Mouse (Mus musculus): Measurements from ENCODE around the gene Prl7d1.
"Not testable (repeated sequence)": the region's sequence is repeated elsewhere in the genome, so short reads cannot be mapped to it uniquely, and the experiment has no call there.

Gene Prl7d1

GRCm38 (mm10) chr13:27716636-27717035, at the start of gene Prl7d1:
TSS of gene Prl7d1 (minus strand) at chr13:27716736.
- DNase-seq (ENCODE audit: low read depth): no peak

GRCm38 (mm10) chr13:27734512-27735186, 18.1 kb upstream of the Prl7d1 start:
- DNase-seq (ENCODE audit: low read depth): no peak

GRCm38 (mm10) chr13:27730286-27730959, 13.9 kb upstream of the Prl7d1 start:
- DNase-seq (ENCODE audit: low read depth): not testable (repeated sequence)

- DNase-seq (ENCODE audit: low read depth): not testable (repeated sequence)
These were observed 8.5 kb upstream of the Prl7d1 start for GRCm38 (mm10) chr13:27725057-27725456.

- DNase-seq (ENCODE audit: low read depth): no peak
These were observed 10.0 kb downstream of the Prl7d1 start for GRCm38 (mm10) chr13:27706521-27706920.

GRCm38 (mm10) chr13:27667936-27668335, 48.6 kb downstream of the Prl7d1 start, which contains the start of gene Prl7a2:
TSS of gene Prl7a2 (minus strand) at chr13:27668036.
- DNase-seq (ENCODE audit: low read depth): no peak

- DNase-seq (ENCODE audit: low read depth): no peak
These were observed 55.8 kb downstream of the Prl7d1 start for GRCm38 (mm10) chr13:27660747-27661146.
